Mouse (Mus musculus) splenic B cell, adult 2 months (primary cell): Measurements from ENCODE around the gene Zfp710.
"Not testable (repeated sequence)": the region's sequence is repeated elsewhere in the genome, so short reads cannot be mapped to it uniquely, and the experiment has no call there.

ENCODE experiments used
- DNase-seq: peaks from one replicate; pipeline ENCODE4 v3.0.0-alpha.2; 2011; ENCODE audit warnings: low read depth, low spot score
- H3K27me3 ChIP-seq: 2 replicates; pipeline ENCODE4 v1.6.1; 2012; ENCODE audit warnings: mild to moderate bottlenecking, low read length, moderate library complexity, mixed read lengths; ENCODE audit not compliant: control insufficient read depth, poor library complexity, insufficient read depth, severe bottlenecking
- H3K36me3 ChIP-seq: 2 replicates; pipeline ENCODE4 v1.6.1; 2012; ENCODE audit warnings: mild to moderate bottlenecking, low read length, moderate library complexity, mixed read lengths; ENCODE audit not compliant: control insufficient read depth, poor library complexity, insufficient read depth, severe bottlenecking

Zfp710 gene

GRCm38 (mm10) chr7:80033064-80033717 lies 8.6 kb downstream of the Zfp710 start:
- DNase-seq, result peak; percentile 44
- H3K27me3 ChIP-seq, result no peaks in the 10 kb centered on the region
- no peaks in the 10 kb centered on the region for H3K36me3 ChIP-seq

- no peak for DNase-seq
- Histone ChIP-seq H3K36me3 (no peaks in the 10 kb centered on the region), H3K27me3 (no peaks in the 10 kb centered on the region)
These were observed 9.2 kb downstream of the Zfp710 start for GRCm38 (mm10) chr7:80033771-80034170.

- no peak for DNase-seq
- Histone ChIP-seq H3K27me3 (no peaks in the 10 kb centered on the region), H3K36me3 (no peaks in the 10 kb centered on the region)
These were observed 10.5 kb downstream of the Zfp710 start for GRCm38 (mm10) chr7:80035086-80035485.

- H3K27me3 ChIP-seq, result no peaks in the 10 kb centered on the region
- H3K36me3 ChIP-seq, result no peaks in the 10 kb centered on the region
- no peak for DNase-seq
These were observed 11.1 kb downstream of the Zfp710 start for GRCm38 (mm10) chr7:80035748-80036147.

- DNase-seq, result no peak
- H3K27me3 ChIP-seq, result no peaks in the 10 kb centered on the region
- no peaks in the 10 kb centered on the region for H3K36me3 ChIP-seq
These were observed 15.1 kb downstream of the Zfp710 start for GRCm38 (mm10) chr7:80039699-80040098.

GRCm38 (mm10) chr7:80044170-80044569 lies 19.6 kb downstream of the Zfp710 start:
- Histone ChIP-seq H3K27me3 (no peaks in the 10 kb centered on the region), H3K36me3 (no peaks in the 10 kb centered on the region)
- DNase-seq, result peak; percentile 22

- no peak for DNase-seq
- Histone ChIP-seq H3K27me3 (no peaks in the 10 kb centered on the region), H3K36me3 (no peaks in the 10 kb centered on the region)
These were observed 22.4 kb downstream of the Zfp710 start for GRCm38 (mm10) chr7:80047041-80047440.

GRCm38 (mm10) chr7:80049746-80050145 lies 25.1 kb downstream of the Zfp710 start:
- DNase-seq, result no peak
- peaks cover 2% of the 10 kb centered on the region; the same call in 1 of the 2 replicates for H3K36me3 ChIP-seq
- no peaks in the 10 kb centered on the region for H3K27me3 ChIP-seq

- not testable (repeated sequence) for H3K27me3 ChIP-seq
These were observed 25.8 kb downstream of the Zfp710 start for GRCm38 (mm10) chr7:80050382-80050781.

GRCm38 (mm10) chr7:80051835-80052234 lies 27.2 kb downstream of the Zfp710 start:
- no peaks in the 10 kb centered on the region for H3K27me3 ChIP-seq

More at GRCm38 (mm10) chr7:80050382-80050781, 25.8 kb downstream of the Zfp710 start:
- not testable (repeated sequence) for DNase-seq, H3K36me3 ChIP-seq

GRCm38 (mm10) chr7:80052261-80052660 lies 27.6 kb downstream of the Zfp710 start:
- DNase-seq, result no peak
- Histone ChIP-seq H3K27me3 (no peaks in the 10 kb centered on the region), H3K36me3 (peaks cover 2% of the 10 kb centered on the region; the same call in 1 of the 2 replicates)

More at GRCm38 (mm10) chr7:80051835-80052234, 27.2 kb downstream of the Zfp710 start:
- H3K36me3 ChIP-seq, result peaks cover 2% of the 10 kb centered on the region; the same call in 1 of the 2 replicates
- DNase-seq, result no peak

- no peak for DNase-seq
- no peaks in the 10 kb centered on the region for H3K27me3 ChIP-seq
- H3K36me3 ChIP-seq, result peaks cover 2% of the 10 kb centered on the region; the same call in 1 of the 2 replicates
These were observed 28.5 kb downstream of the Zfp710 start for GRCm38 (mm10) chr7:80053147-80053546.

- Histone ChIP-seq H3K27me3 (no peaks in the 10 kb centered on the region), H3K36me3 (peaks cover 2% of the 10 kb centered on the region; the same call in 1 of the 2 replicates)
- DNase-seq, result no peak
These were observed 31.2 kb downstream of the Zfp710 start for GRCm38 (mm10) chr7:80055781-80056180.

GRCm38 (mm10) chr7:80057002-80057691 lies 32.5 kb downstream of the Zfp710 start:
- H3K36me3 ChIP-seq, result peaks cover 2% of the 10 kb centered on the region; the same call in 1 of the 2 replicates
- no peak for DNase-seq
- H3K27me3 ChIP-seq, result no peaks in the 10 kb centered on the region

GRCm38 (mm10) chr7:80057781-80058180 lies 33.2 kb downstream of the Zfp710 start:
- no peak for DNase-seq
- Histone ChIP-seq H3K27me3 (no peaks in the 10 kb centered on the region), H3K36me3 (peaks cover 2% of the 10 kb centered on the region; the same call in 1 of the 2 replicates)
